Mouse (Mus musculus) bone marrow, adult 2 months (tissue): Measurements from ENCODE around the gene Melk.

Experiments used
- CTCF ChIP-seq: fragments of 200-500 bp; IDR thresholded peaks from 2 replicates; pipeline ENCODE4 v1.5.1; 2011; ENCODE audit warnings: low read length, control low read depth; ENCODE audit not compliant: control insufficient read depth, insufficient read depth
- POLR2A ChIP-seq: fragments of 200-500 bp; IDR thresholded peaks from 2 replicates; pipeline ENCODE4 v1.6.1; 2011; ENCODE audit warnings: low read depth, mild to moderate bottlenecking, control low read depth, low read length, borderline replicate concordance; ENCODE audit not compliant: control insufficient read depth

GRCm38 (mm10) chr4:44327976-44328375 lies 27.3 kb downstream of the Melk start:
- TF ChIP-seq CTCF (no peak), POLR2A (no peak)
